Mouse (Mus musculus) lung, adult 2 months (tissue): Measurements from ENCODE around the gene 1700018G05Rik.
"Not testable (repeated sequence)": the region's sequence is repeated elsewhere in the genome, so short reads cannot be mapped to it uniquely, and the experiment has no call there.

Experiments
- CTCF ChIP-seq: fragments of 200-500 bp; IDR thresholded peaks from 2 replicates; pipeline ENCODE4 v1.5.1; 2011; ENCODE audit warnings: mild to moderate bottlenecking, low read length, control low read depth; ENCODE audit not compliant: insufficient read depth
- POLR2A ChIP-seq: fragments of 200-500 bp; IDR thresholded peaks from 2 replicates; pipeline ENCODE4 v1.6.1; 2011; ENCODE audit warnings: low read depth, mild to moderate bottlenecking, control low read depth, low read length, borderline replicate concordance; ENCODE audit errors: extremely low read depth

DNA sequence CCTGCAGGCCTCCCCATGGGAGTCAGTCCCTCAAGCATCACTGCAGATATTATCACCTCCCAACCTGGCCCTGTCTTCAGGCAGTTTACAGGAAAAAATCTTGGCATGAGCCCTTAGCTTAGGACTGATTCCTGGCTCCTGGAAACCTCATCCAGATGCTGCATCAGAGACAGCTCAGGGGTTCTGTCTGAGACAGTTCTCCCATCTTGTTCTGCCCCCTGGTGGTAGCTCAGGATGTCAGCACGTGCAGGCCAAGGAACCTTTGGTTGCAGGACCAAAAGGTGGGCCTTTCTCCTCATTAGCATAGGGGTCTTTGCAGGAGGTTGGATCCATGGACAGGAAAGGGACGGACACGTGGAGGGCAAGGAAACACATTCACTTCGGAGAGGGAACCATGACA, 1.5 kb upstream of the 1700018G05Rik start:
- not testable (repeated sequence) for TF ChIP-seq CTCF, POLR2A
